Mouse (Mus musculus): Measurements from ENCODE around the gene Tent4b. TPM values are rescaled to one million over a fixed set of nuclear protein-coding genes. Genes with fewer than 3 reads are reported as not detected.

Gene Tent4b
- polyA plus RNA-seq, 1 experiment from 2014 or later = 11.3 TPM

DNA sequence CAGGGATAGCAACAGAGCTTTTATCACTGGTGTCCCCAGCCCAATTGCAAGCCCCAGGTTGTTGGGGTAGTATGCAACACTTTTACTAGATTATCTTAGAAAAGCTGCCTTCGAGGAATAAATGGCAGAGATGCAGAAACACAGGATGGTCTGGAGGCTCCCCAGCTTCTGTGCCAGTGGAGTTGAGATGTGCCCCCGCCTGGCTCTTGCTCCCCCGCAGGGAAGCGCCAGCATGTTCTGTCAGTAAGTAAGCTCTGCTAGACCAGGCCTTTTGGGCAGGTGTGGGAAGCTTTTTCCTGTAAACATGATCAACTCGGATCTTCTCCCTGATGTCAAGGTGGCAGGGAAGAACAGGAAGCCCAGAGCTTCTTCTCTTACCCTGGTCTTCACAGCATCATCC, 40.3 kb downstream of the Tent4b start:
- H3K4me3 ChIP-seq = no peak overlapping the region
- H3K27me3 ChIP-seq (ENCODE audit: insufficient read depth, poor library complexity, severe bottlenecking) = no peaks in the 10 kb centered on the region
- no peak for DNase-seq (ENCODE audit: low spot score)
- H3K36me3 ChIP-seq = peaks cover 8% of the 10 kb centered on the region
- no peak overlapping the region for H3K27ac ChIP-seq
- H3K9me3 ChIP-seq = no peaks in the 10 kb centered on the region
- WGBS = 86% methylated on average over 5 of the region's 5 CpGs
- H3K4me1 ChIP-seq = peaks cover 13% of the 10 kb centered on the region

DNA sequence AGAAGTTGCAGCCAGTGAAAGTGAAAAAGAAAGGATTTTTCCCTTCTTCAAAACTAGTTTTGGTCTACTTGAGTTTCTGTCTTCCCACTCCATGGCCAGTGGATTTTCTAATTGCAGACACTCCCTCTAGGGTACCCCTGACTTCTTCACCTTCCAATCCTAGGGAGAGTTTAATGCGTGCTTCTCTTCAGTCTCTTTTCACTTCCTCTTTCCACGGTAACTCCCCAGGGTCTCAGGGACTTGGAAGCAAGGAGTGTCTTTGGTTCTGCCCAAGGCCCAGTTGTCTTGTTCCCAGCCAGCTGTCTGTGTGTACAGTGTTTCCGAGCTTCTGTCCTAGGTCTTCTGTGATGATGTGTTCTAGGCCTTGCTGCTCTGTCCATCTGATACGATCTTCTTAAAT, 42.9 kb downstream of the Tent4b start:
- DNase-seq (ENCODE audit: low spot score) = no peak
- H3K4me1 ChIP-seq = peaks cover 13% of the 10 kb centered on the region
- WGBS = 80% methylated on average over 4 of the region's 4 CpGs
- H3K9me3 ChIP-seq = no peaks in the 10 kb centered on the region
- H3K27me3 ChIP-seq (ENCODE audit: insufficient read depth, poor library complexity, severe bottlenecking) = no peaks in the 10 kb centered on the region
- no peak overlapping the region for H3K27ac ChIP-seq
- no peak overlapping the region for H3K4me3 ChIP-seq
- H3K36me3 ChIP-seq = peaks cover 24% of the 10 kb centered on the region

DNA sequence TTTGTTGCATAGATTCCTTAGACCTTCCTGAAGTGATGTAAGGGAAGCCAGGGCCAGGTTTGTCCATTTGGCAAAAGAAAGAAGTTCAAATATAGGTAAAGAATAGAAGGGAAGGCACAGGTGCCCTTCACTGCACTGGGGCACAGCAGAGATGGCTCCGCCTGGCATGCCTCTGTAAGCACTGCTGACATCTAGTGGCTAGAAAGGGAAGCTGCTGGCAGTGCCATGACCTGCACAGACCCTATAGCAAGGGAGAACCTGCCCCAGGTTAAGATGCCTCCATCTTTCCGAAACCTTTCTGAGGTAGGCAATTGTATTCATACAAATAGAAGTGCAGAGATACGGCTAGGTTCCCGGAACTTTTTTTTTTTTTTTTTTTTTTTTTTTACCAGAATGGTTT, 45.3 kb downstream of the Tent4b start:
- WGBS = 77% methylated on average over 4 of the region's 4 CpGs

DNA sequence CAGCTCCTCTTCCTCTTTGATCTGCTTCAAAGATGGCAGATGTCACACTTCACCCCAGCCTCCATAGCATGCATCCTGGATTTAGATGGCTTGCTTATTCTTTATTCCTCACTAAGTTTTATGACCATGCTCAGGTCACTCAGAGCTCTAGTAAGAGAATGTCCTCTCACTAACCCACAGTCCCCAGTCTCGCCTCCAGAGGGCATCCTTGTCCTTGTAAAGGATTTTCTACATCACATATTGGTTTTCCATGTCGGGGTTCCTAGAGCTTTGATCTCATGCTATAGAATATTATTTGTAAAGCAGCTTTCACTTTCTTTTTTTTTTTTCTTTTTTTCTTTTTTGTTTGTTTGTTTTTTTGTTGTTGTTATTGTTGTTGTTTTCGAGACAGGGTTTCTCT, 53.8 kb downstream of the Tent4b start:
- Histone ChIP-seq H3K27ac (no peak overlapping the region), H3K27me3 (ENCODE audit: insufficient read depth, poor library complexity, severe bottlenecking) (no peaks in the 10 kb centered on the region), H3K4me3 (no peak overlapping the region), H3K36me3 (peaks cover 75% of the 10 kb centered on the region), H3K4me1 (0 out of 2 replicates have a peak, but pooled peaks cover 3% of the 10 kb centered on the region), H3K9me3 (no peaks in the 10 kb centered on the region)
- no peak for DNase-seq (ENCODE audit: low spot score)
- WGBS = 78% methylated on average over 3 of the region's 3 CpGs

More for the DNA sequence above, 45.3 kb downstream of the Tent4b start:
- H3K27ac ChIP-seq = no peak overlapping the region
- no peaks in the 10 kb centered on the region for H3K9me3 ChIP-seq
- peaks cover 13% of the 10 kb centered on the region for H3K4me1 ChIP-seq
- H3K36me3 ChIP-seq = peaks cover 41% of the 10 kb centered on the region
- DNase-seq (ENCODE audit: low spot score) = no peak
- no peak overlapping the region for H3K4me3 ChIP-seq
- no peaks in the 10 kb centered on the region for H3K27me3 ChIP-seq (ENCODE audit: insufficient read depth, poor library complexity, severe bottlenecking)

DNA sequence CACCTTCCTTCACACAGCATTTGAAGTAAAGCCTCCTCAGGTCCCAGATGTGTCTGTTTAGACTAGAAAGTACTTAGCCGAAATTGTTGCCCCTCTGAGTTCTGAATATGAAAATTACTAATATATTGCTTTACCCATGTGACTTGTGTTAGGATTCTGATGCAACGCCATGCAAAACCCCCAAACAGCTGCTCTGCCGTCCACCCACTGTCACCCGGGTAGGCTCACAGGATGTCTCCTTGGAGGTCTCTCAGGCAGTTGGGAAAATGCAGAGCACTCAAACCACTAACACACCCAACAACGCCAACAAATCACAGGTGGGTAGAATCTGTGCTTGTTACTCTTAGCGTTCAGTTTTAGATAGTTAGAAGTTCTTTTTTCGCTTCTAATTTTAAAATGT, 55.9 kb downstream of the Tent4b start:
- Histone ChIP-seq H3K4me3 (no peak overlapping the region), H3K36me3 (peaks cover 66% of the 10 kb centered on the region), H3K27ac (no peak overlapping the region), H3K9me3 (no peaks in the 10 kb centered on the region), H3K27me3 (ENCODE audit: insufficient read depth, poor library complexity, severe bottlenecking) (no peaks in the 10 kb centered on the region), H3K4me1 (0 out of 2 replicates have a peak, but pooled peaks cover 3% of the 10 kb centered on the region)
- WGBS = 88% methylated on average over 7 of the region's 7 CpGs
- DNase-seq (ENCODE audit: low spot score) = no peak

DNA sequence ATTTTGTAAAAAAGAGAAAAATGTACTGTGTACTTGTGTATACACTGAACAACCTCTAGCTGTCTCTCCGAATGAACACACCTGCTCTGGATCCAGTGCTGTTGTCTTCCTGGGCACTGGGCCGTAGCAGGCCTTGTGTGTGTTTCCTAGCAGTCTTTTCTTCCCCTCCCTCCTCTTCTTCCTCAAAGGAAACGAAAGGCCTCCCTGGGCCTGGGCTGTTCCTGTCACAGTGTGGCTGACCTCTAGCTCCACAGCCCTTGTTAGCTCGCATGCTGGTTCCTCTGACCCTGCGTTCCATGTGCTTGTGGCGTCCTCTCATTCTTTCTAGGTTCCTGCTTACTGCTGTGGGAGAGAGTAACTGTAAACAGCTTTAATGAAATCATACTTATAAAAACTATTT, 59.0 kb downstream of the Tent4b start:
- Histone ChIP-seq H3K36me3 (peaks cover 39% of the 10 kb centered on the region), H3K27me3 (ENCODE audit: insufficient read depth, poor library complexity, severe bottlenecking) (peaks cover 4% of the 10 kb centered on the region; the same call in 1 of the 2 replicates), H3K4me1 (peaks cover 11% of the 10 kb centered on the region; the same call in 1 of the 2 replicates), H3K9me3 (no peaks in the 10 kb centered on the region), H3K27ac (no peak overlapping the region), H3K4me3 (no peak overlapping the region)
- no peak for DNase-seq (ENCODE audit: low spot score)
- 72% methylated on average over 6 of the region's 6 CpGs for WGBS

DNA sequence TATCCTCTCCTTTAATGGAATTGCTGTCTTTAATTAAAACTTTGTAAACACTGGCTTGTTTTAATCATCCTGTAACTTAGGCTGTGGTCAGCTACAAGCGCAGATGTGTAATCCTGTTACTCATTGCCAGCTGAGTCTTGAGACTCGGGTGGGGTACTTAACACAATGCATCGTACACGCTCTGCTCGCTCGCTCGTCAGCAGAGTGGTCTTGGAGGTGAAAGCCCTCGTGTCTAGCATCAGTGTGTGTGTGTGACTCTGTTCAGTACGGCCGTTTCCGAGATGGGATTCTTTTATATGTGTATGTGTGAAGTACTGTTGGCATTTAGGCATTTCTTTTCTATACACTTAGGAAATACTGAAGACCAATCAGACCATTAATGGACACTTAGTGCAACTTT, 59.5 kb downstream of the Tent4b start:
- Histone ChIP-seq H3K9me3 (no peaks in the 10 kb centered on the region), H3K4me1 (peaks cover 16% of the 10 kb centered on the region), H3K36me3 (peaks cover 36% of the 10 kb centered on the region), H3K27ac (no peak overlapping the region), H3K4me3 (no peak overlapping the region), H3K27me3 (ENCODE audit: insufficient read depth, poor library complexity, severe bottlenecking) (peaks cover 4% of the 10 kb centered on the region; the same call in 1 of the 2 replicates)
- 89% methylated on average over 11 of the region's 11 CpGs for WGBS
- DNase-seq (ENCODE audit: low spot score) = no peak

DNA sequence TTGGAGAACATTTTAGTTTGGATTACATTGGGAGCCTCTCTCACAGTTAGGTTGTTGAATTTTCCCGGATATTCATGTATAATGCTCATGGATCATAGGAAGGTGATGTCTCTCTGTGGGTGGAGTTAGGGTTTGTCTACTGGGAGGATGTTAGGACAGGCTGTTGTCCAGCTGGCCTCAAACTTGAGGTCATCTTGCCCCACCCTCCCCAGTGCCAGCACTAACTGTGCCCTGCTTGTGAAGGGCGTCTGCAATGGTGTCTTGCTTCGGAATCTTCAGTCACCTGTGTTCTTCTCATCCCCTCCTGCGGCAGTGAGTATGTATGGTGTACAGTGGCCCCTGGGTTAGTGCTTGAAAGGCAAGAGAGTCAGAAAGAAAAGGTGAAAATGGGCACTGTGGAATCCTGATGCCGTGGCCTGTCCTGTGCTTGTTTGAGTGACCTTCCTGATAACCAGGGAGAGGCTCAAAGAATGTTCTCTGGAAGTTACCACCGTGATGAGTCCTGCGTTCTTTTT, 61.5 kb downstream of the Tent4b start:
- Histone ChIP-seq H3K9me3 (no peaks in the 10 kb centered on the region), H3K4me1 (peaks cover 23% of the 10 kb centered on the region), H3K27me3 (ENCODE audit: insufficient read depth, poor library complexity, severe bottlenecking) (peaks cover 4% of the 10 kb centered on the region; the same call in 1 of the 2 replicates), H3K27ac (no peak overlapping the region), H3K4me3 (no peak overlapping the region), H3K36me3 (peaks cover 20% of the 10 kb centered on the region)
- WGBS = 74% methylated on average over 7 of the region's 7 CpGs
- DNase-seq (ENCODE audit: low spot score) = no peak

DNA sequence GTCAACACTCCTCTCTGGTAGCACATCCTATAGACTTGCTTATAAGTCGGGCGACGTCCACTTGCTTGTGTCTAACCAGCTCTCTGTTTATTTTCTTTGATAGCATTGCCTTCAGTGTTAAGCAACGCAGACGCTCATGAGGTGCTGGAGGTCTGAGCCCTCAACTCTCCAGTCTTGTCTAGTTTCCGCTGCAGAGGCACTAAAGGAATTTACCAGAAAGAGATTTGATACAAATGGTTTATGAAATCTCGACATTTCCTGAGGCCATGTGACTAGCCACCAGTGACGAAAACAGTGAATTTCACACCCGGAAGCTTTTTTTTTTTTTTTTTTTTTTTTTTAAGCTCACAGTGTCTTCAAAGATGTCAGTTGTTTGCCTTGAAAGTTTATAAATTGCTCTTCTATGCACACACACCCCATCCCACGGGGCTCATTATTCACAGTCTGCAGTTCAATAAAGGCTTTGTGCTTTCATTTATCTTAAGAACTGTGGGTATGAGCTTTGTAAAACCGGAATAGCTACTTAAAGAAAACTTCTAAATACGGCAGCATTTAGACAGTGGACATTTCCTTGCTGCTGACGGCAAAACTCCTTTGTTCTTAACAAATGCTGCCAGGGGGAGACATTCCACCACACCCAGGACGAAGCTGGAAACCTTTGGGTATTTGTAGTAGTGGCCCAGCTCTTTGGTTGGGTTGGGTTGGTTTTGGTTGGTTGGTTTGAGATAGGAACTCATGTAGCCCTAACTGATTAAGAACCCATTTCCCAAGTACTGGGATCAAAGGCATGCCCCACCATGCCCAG, 64.0 kb downstream of the Tent4b start:
- Histone ChIP-seq H3K4me1 (peaks cover 32% of the 10 kb centered on the region), H3K27ac (no peak overlapping the region), H3K36me3 (peaks cover 4% of the 10 kb centered on the region; the same call in 1 of the 2 replicates), H3K9me3 (no peaks in the 10 kb centered on the region), H3K27me3 (ENCODE audit: insufficient read depth, poor library complexity, severe bottlenecking) (peaks cover 6% of the 10 kb centered on the region), H3K4me3 (no peak overlapping the region)
- DNase-seq (ENCODE audit: low spot score) = no peak
- WGBS = 57% methylated on average over 14 of the region's 14 CpGs

DNA sequence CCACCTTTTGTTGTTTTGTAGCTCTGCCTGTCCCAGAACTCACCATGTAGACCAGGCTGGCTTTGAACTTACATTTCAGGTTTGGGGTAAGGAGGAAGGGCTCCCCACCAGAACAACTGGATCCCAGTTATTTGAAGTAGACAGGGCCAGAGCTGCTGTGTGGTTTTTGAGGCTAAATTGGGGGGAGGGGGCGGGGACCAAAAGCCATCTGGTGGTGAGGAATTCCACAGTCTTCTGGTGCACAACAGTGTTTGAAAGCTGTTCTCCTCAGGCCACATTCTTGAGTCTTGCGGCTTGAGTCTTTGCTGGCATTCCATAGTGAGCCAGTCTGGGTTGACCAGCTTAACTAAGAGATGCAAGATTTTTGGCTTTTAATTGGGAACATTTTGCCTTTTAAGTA, 66.5 kb downstream of the Tent4b start:
- Histone ChIP-seq H3K27me3 (ENCODE audit: insufficient read depth, poor library complexity, severe bottlenecking) (peaks cover 25% of the 10 kb centered on the region), H3K27ac (no peak overlapping the region), H3K36me3 (no peaks in the 10 kb centered on the region), H3K4me1 (peaks cover 31% of the 10 kb centered on the region), H3K9me3 (no peaks in the 10 kb centered on the region), H3K4me3 (no peak overlapping the region)
- DNase-seq (ENCODE audit: low spot score) = no peak
- 10% methylated on average over 2 of the region's 2 CpGs for WGBS

DNA sequence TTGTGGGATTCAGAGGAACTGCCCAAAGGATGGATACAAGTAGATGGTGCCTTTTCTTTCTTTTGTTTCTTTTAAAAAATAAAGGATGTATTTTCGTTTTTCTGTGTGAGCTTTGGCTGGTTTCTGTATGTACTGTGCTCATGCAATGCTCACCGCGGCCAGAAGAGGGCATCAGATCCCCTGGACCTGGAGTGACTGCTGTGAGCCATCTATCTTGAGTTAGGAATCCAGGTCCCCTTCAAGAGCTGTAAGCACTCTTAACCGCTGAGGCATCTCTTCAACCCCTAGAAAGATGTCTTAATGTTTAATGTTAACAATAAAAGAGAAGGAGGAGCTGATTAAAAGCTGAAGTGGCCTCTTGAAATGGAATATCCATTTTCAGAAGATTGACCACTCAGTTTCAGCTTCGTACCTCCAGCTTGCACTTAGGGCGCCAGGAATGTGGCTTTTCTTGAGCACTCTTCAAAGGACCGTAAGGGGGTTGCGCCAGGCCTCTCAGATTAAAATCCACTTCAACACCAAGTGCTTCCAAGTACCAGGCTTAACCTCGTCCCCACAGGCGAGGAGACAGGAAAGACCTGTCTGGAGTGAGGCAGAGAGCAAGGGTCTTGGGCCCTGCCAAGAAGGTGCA, 67.3 kb downstream of the Tent4b start:
- H3K27ac ChIP-seq = no peak overlapping the region

DNA sequence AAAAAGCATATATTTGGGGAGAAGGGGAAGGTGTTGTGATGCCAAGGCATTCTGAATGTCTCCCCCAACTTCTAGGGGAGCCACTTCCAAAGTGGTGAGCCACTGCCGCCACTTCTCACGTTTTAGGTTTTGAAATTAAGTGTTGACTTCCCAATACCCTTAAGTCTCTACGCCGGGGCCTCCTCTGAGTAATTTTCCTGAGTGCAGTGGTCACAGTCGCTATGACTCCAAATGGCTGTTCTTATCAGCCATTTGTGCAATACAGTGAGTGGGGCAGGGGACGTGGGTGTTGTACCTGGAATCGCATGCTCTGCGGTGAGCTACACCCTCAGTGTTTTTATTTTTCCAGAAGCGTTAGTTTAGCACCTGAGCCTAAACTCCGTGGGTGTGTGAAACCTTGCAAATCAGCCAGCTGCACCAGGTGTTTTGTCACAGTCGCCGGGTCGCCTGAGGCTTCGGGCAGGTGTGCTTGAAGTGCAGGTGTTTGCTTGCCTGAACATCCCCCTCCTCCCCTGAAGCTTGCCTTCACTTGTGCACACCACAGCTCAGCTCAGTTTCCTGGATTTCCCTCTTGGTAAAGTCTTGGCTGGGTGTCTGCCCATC, 67.9 kb downstream of the Tent4b start:
- WGBS = 72% methylated on average over 14 of the region's 14 CpGs
- H3K27me3 ChIP-seq (ENCODE audit: insufficient read depth, poor library complexity, severe bottlenecking) = peaks cover 36% of the 10 kb centered on the region
- no peak overlapping the region for H3K27ac ChIP-seq
- H3K4me3 ChIP-seq = no peak overlapping the region
- H3K36me3 ChIP-seq = no peaks in the 10 kb centered on the region
- peaks cover 28% of the 10 kb centered on the region for H3K4me1 ChIP-seq
- H3K9me3 ChIP-seq = no peaks in the 10 kb centered on the region
- DNase-seq (ENCODE audit: low spot score) = no peak

More for the DNA sequence above, 67.3 kb downstream of the Tent4b start:
- H3K4me3 ChIP-seq = no peak overlapping the region
- no peaks in the 10 kb centered on the region for H3K36me3 ChIP-seq
- H3K27me3 ChIP-seq (ENCODE audit: insufficient read depth, poor library complexity, severe bottlenecking) = peaks cover 30% of the 10 kb centered on the region
- peak; percentile 89 for DNase-seq (ENCODE audit: low spot score)
- no peaks in the 10 kb centered on the region for H3K9me3 ChIP-seq
- 33% methylated on average over 10 of the region's 10 CpGs for WGBS
- peaks cover 27% of the 10 kb centered on the region for H3K4me1 ChIP-seq
